Mouse (Mus musculus) erythroblast, adult 5-6 weeks (primary cell): ENCODE results near the gene Igsf10. TPM values are rescaled to one million over a fixed set of nuclear protein-coding genes. Genes with fewer than 3 reads are reported as not detected.
"Not testable (repeated sequence)": the region's sequence is repeated elsewhere in the genome, so short reads cannot be mapped to it uniquely, and the experiment has no call there.

Experiments
- ATAC-seq: replicated peaks from 2 replicates; pipeline ENCODE4 v1.8.0; 2016; ENCODE audit warnings: moderate number of reproducible peaks, mild to moderate bottlenecking, moderate TSS enrichment, inconsistent platforms; ENCODE audit not compliant: poor library complexity, low FRiP score, severe bottlenecking
- total RNA-seq, 2 experiments: library from RNA; stranded (forward) in 1 of 2; stranded (reverse) in 1 of 2; fragments of 150-400 nt in 1 of 2; fragments of 200-764, 138-1000 nt in 1 of 2; gene quantifications; 2 replicates each; pipeline versions ENCODE4 v1.2.3 to v1.2.4; 2015 to 2017; ENCODE audit warnings: low replicate concordance in 2 of 2

The Igsf10 gene
- not detected in 2 replicates for total RNA-seq (2015; ENCODE audit: low replicate concordance)
- total RNA-seq (2017; ENCODE audit: low replicate concordance) = not detected in 2 replicates

DNA sequence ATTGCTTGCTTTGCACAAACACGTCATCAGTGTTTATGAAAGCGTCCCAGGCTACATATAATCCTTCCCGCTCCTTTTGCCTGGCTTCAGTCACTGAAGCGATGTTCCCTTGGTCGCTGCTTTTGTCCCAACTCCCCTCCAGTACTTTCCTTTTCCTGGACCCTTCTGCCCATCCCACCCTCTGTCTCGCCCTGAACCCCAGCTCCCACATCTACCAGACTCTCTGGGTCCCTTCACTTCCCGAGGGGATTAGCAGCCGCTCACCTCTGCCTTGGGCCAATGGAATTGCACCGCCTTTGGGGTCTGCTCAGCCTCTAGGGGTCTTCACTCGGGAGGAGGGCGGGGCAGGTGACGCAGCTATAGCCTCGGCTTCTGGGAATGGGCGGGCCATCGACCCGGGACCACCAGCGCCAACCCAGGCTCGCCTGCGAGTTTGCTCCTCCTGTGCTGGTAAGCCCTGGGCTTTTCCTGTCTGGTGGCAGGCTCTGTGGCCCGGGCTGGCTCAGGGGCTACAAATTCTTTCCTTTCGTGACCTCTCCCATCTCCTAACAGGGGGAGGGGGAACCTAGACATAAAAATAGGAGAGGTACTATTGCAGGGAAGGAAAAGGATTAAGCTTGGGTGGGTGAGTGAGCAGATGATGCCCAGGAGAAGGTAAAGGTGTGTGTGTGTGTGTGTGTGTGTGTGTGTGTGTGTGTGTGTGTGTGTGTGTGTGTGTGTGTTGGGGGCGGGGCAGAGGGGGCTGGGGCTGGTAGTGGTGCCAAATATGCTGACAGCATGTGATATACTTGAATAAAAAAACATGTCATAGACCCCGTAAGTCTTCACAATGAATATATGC, at the start of gene Igsf10:
TSS of gene Igsf10 (minus strand) at position 330 of the 841 bp plus-strand sequence.
- no peak for ATAC-seq

DNA sequence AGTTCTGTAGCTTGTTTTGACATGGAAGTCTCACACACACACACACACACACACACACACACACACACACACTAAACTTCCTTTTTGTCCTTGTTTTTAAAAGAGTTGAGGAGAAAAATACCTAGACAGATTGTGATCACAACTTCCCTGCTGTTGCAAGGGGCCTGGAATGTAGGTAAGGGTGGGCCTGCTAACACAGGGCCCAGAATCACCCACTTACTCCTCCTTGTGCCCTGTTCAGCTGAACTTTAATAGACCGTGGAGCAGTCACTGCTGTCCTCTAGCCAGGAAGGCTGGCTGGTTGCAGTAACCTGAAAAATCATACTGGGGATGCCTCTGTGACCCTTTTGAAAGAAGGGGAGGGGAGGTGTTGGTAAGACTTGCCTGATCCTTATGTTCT, 41.4 kb upstream of the Igsf10 start:
- no peak for ATAC-seq

DNA sequence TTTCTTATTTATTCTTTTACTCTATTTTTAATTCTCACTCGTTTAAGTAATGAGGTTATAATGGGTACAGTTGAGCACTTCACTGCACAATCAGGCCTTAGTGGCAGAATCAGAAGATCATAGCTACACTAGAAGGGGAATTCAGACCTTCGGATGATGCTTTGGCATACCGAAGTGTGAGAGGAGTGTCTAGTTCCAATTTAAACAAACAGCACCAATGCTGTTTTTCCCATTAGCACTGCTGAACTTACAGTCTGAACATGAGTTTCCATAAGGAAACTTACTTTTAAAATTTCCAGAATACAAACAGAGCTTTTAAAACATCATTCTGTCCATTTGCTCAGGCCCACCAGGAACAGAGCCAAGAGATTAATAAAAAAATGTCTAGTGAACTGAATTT, 40.8 kb upstream of the Igsf10 start:
- ATAC-seq = no peak

DNA sequence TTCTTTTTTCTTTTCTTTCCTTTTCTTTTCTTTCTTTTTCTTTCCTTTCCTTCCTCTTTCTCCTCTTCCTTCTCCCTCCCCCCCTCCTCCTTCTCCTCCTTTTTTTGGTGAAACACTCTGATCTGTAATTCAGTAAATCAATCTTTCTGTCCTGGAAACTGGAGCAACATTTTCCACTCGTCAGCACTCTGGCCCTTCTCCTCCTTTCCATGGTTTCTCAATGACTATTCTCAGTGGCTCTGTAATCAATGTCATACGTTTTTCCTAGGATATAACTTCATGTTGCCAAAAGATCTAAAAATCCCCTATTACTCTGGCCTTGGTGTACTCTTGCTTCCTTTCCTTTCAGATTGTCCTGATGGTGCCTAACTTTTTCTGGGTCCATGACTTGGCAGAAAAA, 40.1 kb upstream of the Igsf10 start:
- no peak for ATAC-seq

- ATAC-seq = not testable (repeated sequence)
These were observed 34.6 kb upstream of the Igsf10 start for GRCm38 (mm10) chr3:59378791-59379190.

DNA sequence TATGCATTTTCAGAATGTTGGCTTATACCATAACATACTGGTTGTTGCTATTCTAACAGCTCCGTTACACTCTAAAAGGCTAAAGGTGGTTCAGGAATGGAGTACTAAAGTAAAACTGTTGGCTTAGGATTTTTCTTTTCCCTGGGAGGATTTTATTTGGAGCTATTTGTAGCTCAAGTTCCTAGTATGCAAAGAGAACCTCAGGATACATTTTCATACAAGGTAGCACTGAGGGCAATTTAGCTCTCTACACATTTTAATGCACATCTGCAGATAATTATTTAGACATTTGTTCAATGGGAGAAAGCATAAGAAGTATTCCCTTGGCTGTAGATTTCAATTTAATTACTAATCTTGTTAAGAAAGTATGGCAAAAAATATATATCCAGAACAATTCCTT, 17.7 kb upstream of the Igsf10 start:
- no peak for ATAC-seq

GRCm38 (mm10) chr3:59360102-59360501, 15.9 kb upstream of the Igsf10 start:
- ATAC-seq = no peak

DNA sequence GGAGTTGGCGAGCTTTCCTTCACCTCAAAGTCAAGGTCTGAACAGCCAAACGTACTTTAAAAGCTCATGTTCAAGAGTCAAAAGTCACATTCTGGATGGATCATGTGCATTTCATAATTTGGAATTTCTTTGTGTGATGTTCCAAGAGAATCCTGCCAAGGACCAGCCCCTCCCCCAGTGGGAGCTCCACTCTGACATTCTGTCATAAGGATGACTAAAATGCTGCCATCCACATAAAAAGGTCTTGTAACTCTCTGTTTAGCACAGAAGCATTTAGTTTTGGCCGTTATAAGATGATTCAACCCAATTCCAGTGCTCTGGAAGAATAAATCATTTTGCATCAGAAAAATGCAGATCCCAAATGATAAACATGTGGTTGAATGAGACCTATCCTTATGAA, 10.0 kb upstream of the Igsf10 start:
- ATAC-seq = no peak

- ATAC-seq = no peak
These were observed 7.6 kb upstream of the Igsf10 start for GRCm38 (mm10) chr3:59351768-59352167.

- ATAC-seq = no peak
These were observed 1.2 kb downstream of the Igsf10 start for GRCm38 (mm10) chr3:59343026-59343425.

DNA sequence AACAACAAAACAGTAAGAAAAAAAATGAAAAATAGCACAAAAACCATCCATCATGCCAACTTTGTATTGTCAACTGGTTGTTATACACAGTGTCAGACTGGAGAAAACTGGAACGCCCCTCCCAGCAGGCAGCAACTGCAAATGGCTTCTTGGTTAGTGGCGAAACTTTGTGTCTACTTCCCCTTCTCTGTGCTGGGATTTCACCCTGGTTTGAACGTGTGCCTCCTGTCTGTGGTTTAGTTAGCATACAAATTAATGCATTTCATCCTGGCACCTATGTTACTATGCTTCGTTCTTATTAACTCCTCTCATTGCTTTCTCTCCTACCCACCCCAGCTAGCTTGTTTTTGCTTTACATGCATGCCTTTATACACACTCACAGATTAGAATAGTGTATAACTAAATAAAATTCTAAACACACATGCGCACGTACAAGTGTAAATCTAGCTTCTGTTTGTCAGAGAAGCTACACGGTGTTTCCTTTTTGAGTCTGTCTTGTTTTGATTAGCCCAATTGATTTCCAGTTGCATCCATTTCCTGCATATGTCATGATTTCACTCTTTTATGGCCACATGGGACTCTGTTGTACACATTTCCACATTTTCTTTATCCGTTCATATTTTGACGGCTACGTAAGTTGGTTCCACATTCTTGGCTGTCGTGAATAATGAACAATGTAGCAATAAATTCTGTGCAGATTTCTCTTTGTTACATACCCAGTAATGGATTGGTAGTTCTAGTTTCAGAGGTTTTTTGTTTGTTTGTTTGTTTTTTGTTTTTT, 2.4 kb downstream of the Igsf10 start:
- no peak for ATAC-seq

- ATAC-seq = no peak
These were observed 15.7 kb downstream of the Igsf10 start for GRCm38 (mm10) chr3:59328526-59328925.

GRCm38 (mm10) chr3:59321278-59321876, 22.8 kb downstream of the Igsf10 start:
- ATAC-seq = no peak

DNA sequence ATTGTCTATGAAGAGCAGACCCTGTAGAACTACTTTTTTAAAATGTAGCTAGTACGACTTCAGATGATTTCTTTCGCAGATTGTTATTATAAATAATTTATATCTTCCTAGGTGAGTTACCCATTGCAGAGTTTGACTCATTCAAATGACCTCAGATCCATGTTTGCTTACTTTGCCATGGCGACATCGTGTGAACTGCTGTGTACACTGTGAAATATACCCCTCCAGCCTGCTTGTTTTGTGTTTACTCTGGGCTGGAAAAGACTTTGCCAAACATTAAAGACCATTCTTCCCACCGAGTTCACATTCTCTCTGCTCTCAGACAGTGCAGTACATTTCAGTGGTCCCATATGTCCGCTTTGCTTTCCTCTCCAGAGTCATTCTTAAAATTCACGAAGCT, 28.1 kb downstream of the Igsf10 start:
- ATAC-seq = no peak

DNA sequence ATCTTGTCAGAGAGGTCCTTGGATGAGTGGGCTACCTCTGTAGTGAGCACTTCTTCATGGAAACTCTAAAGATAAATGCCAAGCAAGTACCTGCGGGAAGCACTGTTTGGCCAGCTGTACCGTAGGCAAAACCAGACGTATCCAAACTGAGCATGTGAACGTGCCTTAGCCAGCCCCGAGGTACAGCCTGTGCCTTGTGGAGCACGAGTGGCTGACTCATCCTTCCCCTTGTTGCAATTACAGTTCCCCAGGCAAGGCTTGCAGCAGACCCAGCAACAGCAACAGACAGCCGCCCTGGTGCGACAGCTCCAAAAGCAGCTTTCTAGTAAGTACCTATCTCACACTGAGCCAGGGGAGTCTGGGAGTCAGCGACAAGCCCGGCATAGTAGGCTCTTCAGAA, 31.6 kb downstream of the Igsf10 start:
- ATAC-seq = no peak

- ATAC-seq = no peak
These were observed 38.7 kb downstream of the Igsf10 start for GRCm38 (mm10) chr3:59305518-59305917.

- no peak for ATAC-seq
These were observed 39.2 kb downstream of the Igsf10 start for GRCm38 (mm10) chr3:59304944-59305343.

- no peak for ATAC-seq
These were observed 46.5 kb downstream of the Igsf10 start for GRCm38 (mm10) chr3:59297653-59298052.

GRCm38 (mm10) chr3:59296563-59297130, 47.5 kb downstream of the Igsf10 start:
- no peak for ATAC-seq
